Mouse (Mus musculus): ENCODE data around the gene Ski. TPM values are rescaled to one million over a fixed set of nuclear protein-coding genes. Genes with fewer than 3 reads are reported as not detected.

Gene Ski
- 15.2 TPM for polyA plus RNA-seq (2014; fragmentation: Illumina TruSeq; extraction: RNeasy Lipid Tissue Mini Kit (QIAGEN cat#74804); ENCODE audit: low read depth, low replicate concordance)

DNA sequence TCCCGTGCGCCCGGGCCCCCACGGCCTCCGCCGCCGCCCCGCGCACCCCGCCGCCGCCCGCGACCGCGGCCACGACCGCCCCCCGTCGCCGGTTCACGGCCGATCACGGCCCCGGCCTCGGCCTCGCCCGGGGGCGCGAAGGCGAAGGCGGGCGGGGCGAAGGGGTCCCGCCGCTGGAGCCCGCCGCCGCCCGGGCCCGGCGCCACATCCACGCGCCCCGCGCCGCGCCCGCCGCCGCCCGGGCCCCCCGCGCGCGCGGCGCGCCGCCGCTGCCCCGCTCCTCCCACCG, at the start of gene Ski:
Gene Ski (minus strand): TSS at position 41 of the 289 bp plus-strand sequence.

DNA sequence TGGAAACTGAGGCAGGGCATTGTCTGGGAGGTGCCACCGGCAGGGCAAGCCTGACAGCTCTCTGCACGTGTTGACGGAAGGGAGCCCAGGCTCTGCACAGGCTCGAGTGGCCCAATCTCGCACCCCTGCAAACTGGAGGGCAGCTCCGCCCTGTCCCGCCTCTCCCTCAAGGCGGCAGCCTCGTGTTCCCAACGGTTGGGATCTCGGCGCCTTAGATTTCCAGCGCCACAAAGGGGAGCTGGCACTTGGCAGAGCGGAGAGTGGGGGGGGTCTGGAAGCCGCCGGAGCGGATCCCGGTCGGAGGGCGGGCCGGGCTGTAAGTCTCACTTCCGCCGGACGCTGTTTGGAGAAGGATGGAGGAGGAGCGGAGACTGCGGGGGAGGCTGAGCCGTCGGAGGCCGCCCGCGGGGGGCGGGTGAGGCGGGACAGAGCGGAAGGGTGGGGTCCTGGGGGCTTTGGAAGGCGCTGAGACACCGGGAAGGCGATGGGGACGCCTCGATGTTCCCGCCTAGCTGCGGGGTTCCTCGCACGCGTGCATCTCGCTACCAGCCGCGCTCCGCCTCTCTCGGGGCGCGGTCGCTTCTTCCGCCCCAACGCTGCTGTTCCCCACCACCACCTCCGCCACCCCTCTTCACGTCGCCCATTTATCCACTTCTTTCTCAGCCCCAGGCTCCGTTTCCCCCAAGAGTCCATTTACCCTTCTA, 27.4 kb upstream of the Ski start, which contains the start of gene Faap20:
Gene Faap20 (plus strand): TSS at position 155 of the 704 bp plus-strand sequence.

Other genes starting within 250 kb of the Ski start
- gene Plch2, start 165.8 kb downstream of the Ski start, polyA plus RNA-seq (2014; fragmentation: Illumina TruSeq; extraction: RNeasy Lipid Tissue Mini Kit (QIAGEN cat#74804); ENCODE audit: low read depth, low replicate concordance) = not detected
- gene Pex10, start 155.6 kb downstream of the Ski start, polyA plus RNA-seq (2014; fragmentation: Illumina TruSeq; extraction: RNeasy Lipid Tissue Mini Kit (QIAGEN cat#74804); ENCODE audit: low read depth, low replicate concordance) = 2.8 TPM
- gene Rer1, start 136.2 kb downstream of the Ski start, polyA plus RNA-seq (2014; fragmentation: Illumina TruSeq; extraction: RNeasy Lipid Tissue Mini Kit (QIAGEN cat#74804); ENCODE audit: low read depth, low replicate concordance) = 151 TPM
- gene Morn1, start 136.0 kb downstream of the Ski start, polyA plus RNA-seq (2014; fragmentation: Illumina TruSeq; extraction: RNeasy Lipid Tissue Mini Kit (QIAGEN cat#74804); ENCODE audit: low read depth, low replicate concordance) = 0.72 TPM
- gene Faap20, start 27.2 kb upstream of the Ski start, polyA plus RNA-seq (2014; fragmentation: Illumina TruSeq; extraction: RNeasy Lipid Tissue Mini Kit (QIAGEN cat#74804); ENCODE audit: low read depth, low replicate concordance) = 1.6 TPM
- 3.4 TPM for gene Prkcz, start 138.8 kb upstream of the Ski start, polyA plus RNA-seq (2014; fragmentation: Illumina TruSeq; extraction: RNeasy Lipid Tissue Mini Kit (QIAGEN cat#74804); ENCODE audit: low read depth, low replicate concordance)
- gene Gabrd, start 175.5 kb upstream of the Ski start, polyA plus RNA-seq (2014; fragmentation: Illumina TruSeq; extraction: RNeasy Lipid Tissue Mini Kit (QIAGEN cat#74804); ENCODE audit: low read depth, low replicate concordance) = not detected
- gene Cfap74, start 186.6 kb upstream of the Ski start, polyA plus RNA-seq (2014; fragmentation: Illumina TruSeq; extraction: RNeasy Lipid Tissue Mini Kit (QIAGEN cat#74804); ENCODE audit: low read depth, low replicate concordance) = not detected
- not detected for gene Tmem52, start 246.5 kb upstream of the Ski start, polyA plus RNA-seq (2014; fragmentation: Illumina TruSeq; extraction: RNeasy Lipid Tissue Mini Kit (QIAGEN cat#74804); ENCODE audit: low read depth, low replicate concordance)